Mouse (Mus musculus) C2C12 (cell line): ENCODE data around the gene Spa17.

Experiments used
- CTCF ChIP-seq: IDR thresholded peaks from one replicate; pipeline ENCODE4 v1.5.1; 2011; ENCODE audit not compliant: control insufficient read depth, insufficient read depth, insufficient read length
- USF1 ChIP-seq: IDR thresholded peaks from one replicate; pipeline ENCODE4 v1.6.1; 2011; ENCODE audit warnings: low read depth, mild to moderate bottlenecking, control low read depth, moderate library complexity

DNA sequence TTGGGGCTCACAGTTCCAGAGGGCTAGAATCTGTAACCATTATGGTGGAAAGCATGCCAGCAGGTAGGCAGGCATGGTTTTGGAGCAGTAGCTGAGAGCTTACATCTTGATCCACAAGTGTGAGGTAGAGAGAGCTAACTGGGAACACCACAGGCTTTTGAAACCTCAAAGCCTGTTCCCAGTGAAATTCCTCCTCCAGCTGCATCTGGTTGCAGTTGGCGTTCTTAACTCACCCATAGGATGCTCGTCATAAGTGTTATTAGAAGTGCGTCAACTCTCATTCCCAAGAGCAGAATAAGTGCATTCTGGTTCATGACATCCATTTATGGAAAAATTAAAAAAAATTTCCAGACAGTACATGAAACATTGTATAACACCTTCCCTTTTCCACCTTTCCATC is 19.8 kb downstream of the Spa17 start:
- TF ChIP-seq CTCF: no peak
- no peak for TF ChIP-seq USF1
